Mouse (Mus musculus) hindbrain, embryonic 11.5 days (tissue): Measurements from ENCODE around the gene Syt16. TPM values are rescaled to one million over a fixed set of nuclear protein-coding genes. Genes with fewer than 3 reads are reported as not detected.
A peak's percentile ranks its signal among the peaks of the same experiment; 100 is the strongest.

Source experiments
- ATAC-seq: fragments of 200-750 bp; cut with Nextera tagmentation; 2 replicates; pipeline ENCODE4 v1.8.0; 2017; ENCODE audit warnings: mild to moderate bottlenecking, moderate TSS enrichment, moderate library complexity; ENCODE audit not compliant: low FRiP score
- DNase-seq: peaks from one replicate; pipeline ENCODE4 v3.0.0-alpha.2; 2015; ENCODE audit warnings: low spot score
- H3K27ac ChIP-seq: fragments of 300-500 bp; sonication (generic); 2 replicates; pipeline ENCODE4 v1.5.1; 2014; ENCODE audit warnings: mild to moderate bottlenecking, low read depth, low read length
- H3K27me3 ChIP-seq: fragments of 300-500 bp; sonication (generic); 2 replicates; pipeline ENCODE4 v1.6.1; 2014; ENCODE audit warnings: mild to moderate bottlenecking, low read length, moderate library complexity, mixed read lengths; ENCODE audit not compliant: control insufficient read depth, insufficient read depth
- H3K36me3 ChIP-seq: fragments of 300-500 bp; sonication (generic); 2 replicates; pipeline ENCODE4 v1.6.1; 2014; ENCODE audit warnings: mild to moderate bottlenecking, low read length, moderate library complexity, mixed read lengths; ENCODE audit not compliant: control insufficient read depth, insufficient read depth
- H3K4me1 ChIP-seq: fragments of 300-500 bp; sonication (generic); replicated peaks from 2 replicates; pipeline ENCODE4 v1.6.1; 2014; ENCODE audit warnings: low read length, mixed read lengths; ENCODE audit not compliant: control insufficient read depth, insufficient read depth
- H3K4me2 ChIP-seq: fragments of 300-500 bp; sonication (generic); replicated peaks from 2 replicates; pipeline ENCODE4 v1.6.1; 2014; ENCODE audit warnings: mild to moderate bottlenecking, low read depth, low read length
- H3K4me3 ChIP-seq: fragments of 300-500 bp; sonication (generic); 2 replicates; pipeline ENCODE4 v1.5.1; 2014; ENCODE audit warnings: low read depth, low read length
- H3K9ac ChIP-seq: fragments of 300-500 bp; sonication (generic); 2 replicates; pipeline ENCODE4 v1.6.1; 2014; ENCODE audit warnings: low read depth, low read length
- H3K9me3 ChIP-seq: fragments of 300-500 bp; sonication (generic); 2 replicates; pipeline ENCODE4 v1.6.1; 2016; ENCODE audit warnings: low read length; ENCODE audit not compliant: control insufficient read depth
- WGBS: fragments of 180-500 bp; shearing (Covaris S2); extraction: QIAGEN DNeasy Blood & Tissue Kit; methylation state at CpG from one replicate; pipeline ENCODE4 v1.1.7; 2014; 5-methylcytosine and 5-hydroxymethylcytosine counted together
- polyA plus RNA-seq: library from polyadenylated mRNA; unstranded; fragments of >200 nt; fragmentation: Nextera tagmentation; extraction: Ambion mirVana; gene quantifications from 2 replicates; pipeline ENCODE4 v1.2.1, GENCODE M21; 2014

The Syt16 gene
- polyA plus RNA-seq, 1 experiment from 2014 or later, result 5.4 TPM

GRCm38 (mm10) chr12:74098572-74099290 lies 101.3 kb downstream of the Syt16 start:
- DNase-seq, result peak; percentile 32
- Histone ChIP-seq H3K27me3 (no peaks in the 10 kb centered on the region; the same call in 1 of the 2 replicates), H3K9ac (no peak overlapping the region), H3K4me3 (no peak overlapping the region), H3K4me2 (no peak overlapping the region), H3K27ac (no peak overlapping the region), H3K4me1 (no peaks in the 10 kb centered on the region), H3K36me3 (no peaks in the 10 kb centered on the region), H3K9me3 (no peaks in the 10 kb centered on the region)
- peak; percentile 61 for ATAC-seq
- 49% methylated on average over 8 of the region's 8 CpGs for WGBS

GRCm38 (mm10) chr12:74105811-74106513 lies 108.5 kb downstream of the Syt16 start:
- WGBS, result 72% methylated on average over 6 of the region's 6 CpGs
- no peak overlapping the region for H3K27ac ChIP-seq
- H3K4me3 ChIP-seq, result no peak overlapping the region
- no peaks in the 10 kb centered on the region for H3K9me3 ChIP-seq
- H3K4me2 ChIP-seq, result no peak overlapping the region
- DNase-seq (no peak), ATAC-seq (no peak)
- no peaks in the 10 kb centered on the region for H3K36me3 ChIP-seq
- H3K27me3 ChIP-seq, result no peaks in the 10 kb centered on the region
- H3K4me1 ChIP-seq, result no peaks in the 10 kb centered on the region
- no peak overlapping the region for H3K9ac ChIP-seq

- Histone ChIP-seq H3K36me3 (no peaks in the 10 kb centered on the region), H3K4me2 (no peak overlapping the region), H3K27ac (no peak overlapping the region), H3K9ac (no peak overlapping the region), H3K4me3 (no peak overlapping the region), H3K4me1 (no peaks in the 10 kb centered on the region), H3K27me3 (no peaks in the 10 kb centered on the region), H3K9me3 (no peaks in the 10 kb centered on the region)
- ATAC-seq (no peak), DNase-seq (no peak)
- WGBS, result 73% methylated on average over 4 of the region's 4 CpGs
These were observed 111.2 kb downstream of the Syt16 start for GRCm38 (mm10) chr12:74108663-74109081.

GRCm38 (mm10) chr12:74109462-74110068 lies 112.1 kb downstream of the Syt16 start:
- no peaks in the 10 kb centered on the region for H3K36me3 ChIP-seq
- no peak overlapping the region for H3K4me3 ChIP-seq
- DNase-seq (peak; percentile 12), ATAC-seq (peak; percentile 69)
- no peaks in the 10 kb centered on the region for H3K9me3 ChIP-seq
- no peak overlapping the region for H3K27ac ChIP-seq
- H3K4me1 ChIP-seq, result no peaks in the 10 kb centered on the region
- no peak overlapping the region for H3K4me2 ChIP-seq
- no peak overlapping the region for H3K9ac ChIP-seq
- WGBS, result 66% methylated on average over 10 of the region's 10 CpGs
- no peaks in the 10 kb centered on the region for H3K27me3 ChIP-seq

GRCm38 (mm10) chr12:74116825-74117224 lies 119.4 kb downstream of the Syt16 start:
- WGBS, result 77% methylated on average over 6 of the region's 6 CpGs
- ATAC-seq, result no peak
- DNase-seq, result no peak

GRCm38 (mm10) chr12:74125796-74126195 lies 128.3 kb downstream of the Syt16 start:
- Histone ChIP-seq H3K36me3 (no peaks in the 10 kb centered on the region), H3K4me3 (no peak overlapping the region), H3K27me3 (no peaks in the 10 kb centered on the region), H3K4me1 (no peaks in the 10 kb centered on the region), H3K27ac (no peak overlapping the region), H3K9me3 (no peaks in the 10 kb centered on the region), H3K4me2 (no peak overlapping the region), H3K9ac (no peak overlapping the region)
- ATAC-seq, result no peak
- 81% methylated on average over 12 of the region's 12 CpGs for WGBS
- no peak for DNase-seq

More at GRCm38 (mm10) chr12:74116825-74117224, 119.4 kb downstream of the Syt16 start:
- H3K4me2 ChIP-seq, result no peak overlapping the region
- no peaks in the 10 kb centered on the region for H3K4me1 ChIP-seq
- no peaks in the 10 kb centered on the region for H3K9me3 ChIP-seq
- no peaks in the 10 kb centered on the region for H3K36me3 ChIP-seq
- H3K27ac ChIP-seq, result no peak overlapping the region
- H3K4me3 ChIP-seq, result no peak overlapping the region
- no peaks in the 10 kb centered on the region for H3K27me3 ChIP-seq
- H3K9ac ChIP-seq, result no peak overlapping the region

GRCm38 (mm10) chr12:74128229-74128628 lies 130.8 kb downstream of the Syt16 start:
- Histone ChIP-seq H3K36me3 (no peaks in the 10 kb centered on the region), H3K4me3 (no peak overlapping the region), H3K27ac (no peak overlapping the region), H3K4me1 (no peaks in the 10 kb centered on the region), H3K27me3 (no peaks in the 10 kb centered on the region), H3K9me3 (no peaks in the 10 kb centered on the region), H3K4me2 (no peak overlapping the region), H3K9ac (no peak overlapping the region)
- DNase-seq (no peak), ATAC-seq (no peak)
- 47% methylated on average over 1 of the region's 1 CpGs for WGBS

- 33% methylated on average over 2 of the region's 2 CpGs for WGBS
- ATAC-seq (no peak), DNase-seq (no peak)
- H3K27me3 ChIP-seq, result no peaks in the 10 kb centered on the region
- H3K4me2 ChIP-seq, result no peak overlapping the region
- H3K4me3 ChIP-seq, result no peak overlapping the region
- H3K27ac ChIP-seq, result no peak overlapping the region
- H3K36me3 ChIP-seq, result no peaks in the 10 kb centered on the region
- H3K9me3 ChIP-seq, result peaks cover 3% of the 10 kb centered on the region; the same call in 1 of the 2 replicates
- H3K4me1 ChIP-seq, result no peaks in the 10 kb centered on the region
- H3K9ac ChIP-seq, result no peak overlapping the region
These were observed 134.3 kb downstream of the Syt16 start for GRCm38 (mm10) chr12:74131790-74132189.
